Mouse (Mus musculus) erythroblast, embryonic 14.5 days (primary cell): Measurements from ENCODE around the gene Gm49369. TPM values are rescaled to one million over a fixed set of nuclear protein-coding genes. Genes with fewer than 3 reads are reported as not detected.

Source experiments
- H3K27me3 ChIP-seq: 2 replicates; pipeline ENCODE4 v1.6.1; 2012; ENCODE audit warnings: inconsistent platforms; ENCODE audit not compliant: control insufficient read depth
- H3K36me3 ChIP-seq: 2 replicates; pipeline ENCODE4 v1.6.1; 2012; ENCODE audit warnings: mild to moderate bottlenecking, inconsistent platforms; ENCODE audit not compliant: control insufficient read depth
- H3K4me1 ChIP-seq: 2 replicates; pipeline ENCODE4 v1.6.1; 2012; ENCODE audit warnings: inconsistent platforms; ENCODE audit not compliant: control insufficient read depth
- H3K4me3 ChIP-seq: replicated peaks from 2 replicates; pipeline ENCODE3; 2012; ENCODE audit warnings: moderate library complexity, mild to moderate bottlenecking, inconsistent platforms
- H3K9me3 ChIP-seq: 2 replicates; pipeline ENCODE4 v1.6.1; 2012; ENCODE audit warnings: low read length, inconsistent platforms, mixed read lengths; ENCODE audit not compliant: control insufficient read depth
- GATA1 ChIP-seq: IDR thresholded peaks from 2 replicates; pipeline ENCODE4 v1.6.1; 2012; ENCODE audit warnings: low read length, inconsistent platforms, mixed read lengths
- TAL1 ChIP-seq: IDR thresholded peaks from 3 replicates; pipeline ENCODE4 v1.6.1; 2012; ENCODE audit warnings: low read length, inconsistent platforms, mixed read lengths
- polyA plus RNA-seq: library from polyadenylated mRNA; stranded (reverse); fragments of >175 nt; gene quantifications from 2 replicates; pipeline ENCODE4 v1.2.3, GENCODE M21; 2012

The Gm49369 gene
- polyA plus RNA-seq, 1 experiment: 19.8 TPM

DNA sequence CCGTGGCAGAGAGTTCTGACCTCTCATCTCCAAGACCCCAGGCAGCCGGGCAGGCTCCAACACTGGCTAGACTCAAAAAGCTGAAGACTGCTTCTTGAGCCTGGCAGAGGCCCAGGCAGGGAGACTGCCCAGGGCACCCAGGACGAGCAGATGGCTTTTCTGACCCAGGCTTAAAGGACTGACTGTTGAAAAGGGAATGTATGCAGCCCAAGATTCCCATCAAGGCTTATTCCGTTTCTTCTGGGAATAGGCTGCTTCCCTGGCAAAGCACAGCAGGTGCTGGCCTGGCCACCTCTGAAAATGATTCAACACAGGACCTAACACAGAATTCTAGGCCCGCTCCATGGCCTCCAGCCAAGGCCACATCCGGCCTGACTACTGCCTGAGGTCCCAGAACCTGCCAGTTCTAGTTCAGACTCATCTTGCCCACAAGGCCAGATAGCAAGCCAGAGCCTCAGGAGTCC, 7.2 kb downstream of the Gm49369 start:
- Histone ChIP-seq H3K9me3 (peaks cover 4% of the 10 kb centered on the region; the same call in 1 of the 2 replicates), H3K27me3 (peaks cover 34% of the 10 kb centered on the region), H3K36me3 (peaks cover 65% of the 10 kb centered on the region), H3K4me1 (peaks cover 79% of the 10 kb centered on the region), H3K4me3 (no peak overlapping the region)
- TF ChIP-seq GATA1 (no peak), TAL1 (no peak)

DNA sequence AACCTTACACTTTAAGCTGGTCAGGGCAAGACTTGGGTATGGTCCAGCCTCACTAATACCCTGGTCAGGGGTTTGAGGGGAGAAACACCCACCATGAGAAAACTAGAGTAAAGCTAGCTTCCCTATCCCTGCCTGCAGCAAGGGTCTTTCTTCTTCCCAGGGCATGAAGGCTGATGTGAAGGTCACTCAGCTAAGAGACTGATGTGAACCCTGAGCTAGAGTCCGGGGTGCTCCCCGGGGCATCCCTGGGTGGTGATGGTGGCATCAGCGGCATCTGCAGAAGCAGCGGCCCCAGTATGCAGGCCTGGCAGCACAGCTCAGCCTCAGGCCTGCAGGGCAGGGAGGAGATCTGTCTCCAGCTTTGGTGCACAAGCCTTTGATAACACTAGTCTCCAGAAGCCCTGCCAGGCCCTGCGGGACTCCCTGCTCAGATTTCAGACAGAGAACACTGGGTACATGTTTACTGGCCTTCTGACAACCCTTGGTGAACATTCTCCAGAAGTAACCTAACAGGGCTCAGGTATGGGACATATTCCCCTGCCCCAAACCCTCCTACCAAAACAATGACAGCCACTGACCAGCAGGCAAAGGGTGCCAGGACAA, 8.0 kb downstream of the Gm49369 start:
- Histone ChIP-seq H3K4me1 (peaks cover 75% of the 10 kb centered on the region), H3K27me3 (peaks cover 42% of the 10 kb centered on the region), H3K36me3 (peaks cover 57% of the 10 kb centered on the region), H3K9me3 (peaks cover 4% of the 10 kb centered on the region; the same call in 1 of the 2 replicates), H3K4me3 (no peak overlapping the region)
- TF ChIP-seq GATA1 (no peak), TAL1 (no peak)

DNA sequence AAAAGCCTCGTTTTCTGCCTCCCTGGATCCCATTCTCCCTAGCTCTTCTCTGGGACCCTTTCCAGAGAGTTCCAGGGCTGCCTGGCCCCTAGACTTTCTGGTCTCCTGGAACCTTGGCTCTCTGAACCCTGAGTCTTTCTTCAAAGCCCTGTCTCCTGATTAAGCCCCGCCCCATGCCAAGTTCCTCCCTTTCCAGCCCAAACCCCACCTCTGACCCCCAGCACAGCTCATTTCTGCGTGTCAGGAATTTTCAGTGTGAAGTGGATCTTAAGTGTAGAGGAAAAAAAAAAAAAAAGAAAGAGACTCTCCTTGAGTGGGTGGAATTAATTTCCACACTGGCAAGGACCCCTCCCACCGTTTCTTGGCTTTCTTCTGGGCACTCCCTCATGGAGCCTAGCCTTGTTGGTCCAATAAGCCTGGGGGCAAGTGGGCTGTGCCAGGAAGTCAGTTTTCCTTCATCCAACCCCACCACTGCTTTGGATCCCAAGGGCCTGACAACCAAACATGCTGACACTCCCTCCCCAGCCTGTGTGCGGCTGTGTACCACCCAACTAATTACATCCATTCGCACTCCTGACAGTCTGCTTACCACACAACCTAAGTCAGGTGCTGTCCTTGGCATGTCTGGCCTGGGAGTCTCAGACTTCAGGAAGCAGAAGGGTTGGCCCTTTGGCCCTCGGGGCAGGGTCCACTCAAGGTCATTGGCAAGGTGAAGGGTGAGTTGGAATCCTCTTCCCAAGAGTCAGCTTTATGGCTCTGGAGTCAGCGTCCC, 8.6 kb downstream of the Gm49369 start, which contains the start of gene Ifitm10:
Gene Ifitm10, minus strand, starts transcription at position 113 of the 772 bp plus-strand sequence.
- peaks cover 49% of the 10 kb centered on the region for H3K27me3 ChIP-seq

DNA sequence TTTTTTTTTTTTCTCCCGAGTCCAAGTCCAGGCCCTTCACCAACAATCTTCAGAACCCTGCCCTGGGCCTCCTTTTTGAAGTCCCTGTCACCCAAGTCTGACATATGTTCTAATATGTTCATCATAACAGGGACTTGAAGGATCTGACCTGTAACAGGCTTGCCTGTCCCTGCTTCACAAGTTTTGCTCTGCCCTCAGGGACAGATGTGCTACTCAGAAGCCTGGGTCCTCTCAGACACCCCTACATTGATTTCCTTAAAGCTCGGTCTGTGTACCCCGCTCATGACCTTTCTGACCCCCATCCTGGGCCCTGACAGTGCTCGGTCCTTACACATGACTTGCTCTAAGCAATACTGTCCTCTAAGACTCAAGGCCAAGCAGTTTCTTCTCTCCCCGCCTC, 9.4 kb downstream of the Gm49369 start:
- TF ChIP-seq TAL1 (no peak), GATA1 (no peak)

More for the DNA sequence above, 8.6 kb downstream of the Gm49369 start, which contains the start of gene Ifitm10:
- TF ChIP-seq TAL1: no peak
- TF ChIP-seq GATA1: no peak
- peaks cover 50% of the 10 kb centered on the region for H3K36me3 ChIP-seq
- H3K4me1 ChIP-seq: peaks cover 68% of the 10 kb centered on the region
- H3K4me3 ChIP-seq: no peak within 1 kb of the TSS
- H3K9me3 ChIP-seq: peaks cover 4% of the 10 kb centered on the region; the same call in 1 of the 2 replicates

DNA sequence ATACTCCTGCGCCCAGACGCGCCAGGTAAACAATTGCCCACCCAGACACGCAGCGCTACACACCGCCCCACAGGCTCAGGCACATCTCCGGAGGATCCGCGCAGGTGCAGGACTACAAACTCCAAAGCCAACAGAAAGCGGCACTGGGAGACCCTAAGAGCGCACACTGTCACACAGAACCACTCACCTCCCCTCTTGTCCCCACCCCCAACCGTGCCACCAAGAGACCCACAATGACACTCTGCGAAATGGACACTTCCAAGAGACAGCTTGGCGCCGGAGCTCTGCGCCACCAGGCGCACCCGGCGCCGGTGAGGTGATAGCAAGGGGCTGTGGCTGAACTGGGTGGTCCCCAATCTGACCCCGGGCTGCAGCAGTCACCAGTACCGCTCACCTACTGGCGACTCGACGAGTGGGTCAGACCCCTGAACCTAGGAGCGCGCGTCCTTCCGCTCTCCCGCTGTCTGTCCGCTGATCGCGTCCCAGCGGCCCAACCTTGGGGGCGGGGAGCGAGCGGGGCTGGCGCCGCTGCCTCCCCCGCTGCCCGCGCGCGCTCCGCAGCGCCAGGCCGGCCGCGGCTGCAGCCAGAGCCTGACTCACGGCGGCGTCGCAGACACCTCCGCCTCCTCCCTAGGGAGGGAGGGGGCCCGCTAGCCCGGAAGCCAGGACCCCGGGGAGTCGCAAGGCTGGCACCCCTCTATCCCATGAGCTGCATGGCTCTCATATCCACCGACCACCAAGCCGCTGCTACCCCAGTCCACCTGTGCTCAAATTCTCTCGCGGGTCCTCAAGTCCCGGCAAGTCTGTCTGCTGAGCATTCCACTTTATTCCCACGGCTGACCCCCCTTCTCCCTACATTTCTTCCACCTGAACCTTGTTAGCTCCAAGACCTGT, 10.5 kb downstream of the Gm49369 start:
- peaks cover 4% of the 10 kb centered on the region; the same call in 1 of the 2 replicates for H3K9me3 ChIP-seq
- peaks cover 50% of the 10 kb centered on the region for H3K4me1 ChIP-seq
- peak overlapping the region; percentile 48 for H3K4me3 ChIP-seq
- peaks cover 32% of the 10 kb centered on the region for H3K36me3 ChIP-seq
- H3K27me3 ChIP-seq: peaks cover 64% of the 10 kb centered on the region
- no peak for TF ChIP-seq GATA1
- no peak for TF ChIP-seq TAL1

More for the DNA sequence above, 9.4 kb downstream of the Gm49369 start:
- Histone ChIP-seq H3K4me3 (no peak overlapping the region), H3K4me1 (peaks cover 60% of the 10 kb centered on the region), H3K27me3 (peaks cover 56% of the 10 kb centered on the region), H3K9me3 (peaks cover 4% of the 10 kb centered on the region; the same call in 1 of the 2 replicates), H3K36me3 (peaks cover 42% of the 10 kb centered on the region)

DNA sequence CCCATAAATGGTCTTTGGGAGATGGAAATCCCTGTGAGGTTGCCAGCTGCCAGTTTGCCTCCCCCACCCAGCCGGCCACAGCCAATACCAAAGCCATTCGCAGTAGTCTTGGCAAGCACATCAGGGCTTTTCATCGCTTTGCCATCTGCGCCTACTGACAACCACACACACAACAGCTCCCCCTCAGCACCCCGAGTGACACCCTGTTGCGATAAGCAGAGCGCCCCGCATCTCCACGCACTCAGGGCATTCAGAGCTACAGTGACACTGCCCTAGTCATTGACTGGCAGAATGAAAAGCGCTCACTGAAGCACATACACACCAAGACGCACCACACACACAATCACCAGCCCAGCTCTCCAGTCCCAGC, 11.1 kb downstream of the Gm49369 start:
- Histone ChIP-seq H3K4me3 (peak overlapping the region; percentile 48), H3K27me3 (peaks cover 66% of the 10 kb centered on the region), H3K9me3 (peaks cover 4% of the 10 kb centered on the region; the same call in 1 of the 2 replicates)

DNA sequence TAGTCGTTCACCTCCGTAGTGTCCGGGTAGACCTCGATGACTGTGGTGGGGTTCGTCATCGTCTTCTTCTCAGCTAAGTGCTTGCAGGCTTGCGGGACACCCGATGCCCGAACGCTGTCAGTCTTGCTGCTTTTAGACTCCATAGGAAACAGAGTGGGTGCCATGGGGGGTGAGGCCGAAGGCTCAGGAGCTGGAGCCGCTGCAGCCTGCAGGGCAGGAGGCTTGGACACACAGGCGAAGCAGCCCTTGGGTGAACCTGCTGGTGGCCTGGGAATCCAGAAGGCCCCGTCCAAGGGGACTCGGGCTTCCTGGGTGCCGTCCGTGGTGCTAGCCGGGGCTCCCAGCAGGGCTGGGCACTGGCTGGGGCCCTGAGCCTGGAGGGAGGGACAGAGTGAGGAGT, 11.5 kb downstream of the Gm49369 start:
- Histone ChIP-seq H3K4me3 (no peak overlapping the region), H3K9me3 (peaks cover 4% of the 10 kb centered on the region; the same call in 1 of the 2 replicates), H3K4me1 (peaks cover 39% of the 10 kb centered on the region), H3K27me3 (peaks cover 70% of the 10 kb centered on the region), H3K36me3 (peaks cover 21% of the 10 kb centered on the region)
- TF ChIP-seq GATA1 (no peak), TAL1 (no peak)

More for the DNA sequence above, 11.1 kb downstream of the Gm49369 start:
- H3K36me3 ChIP-seq: peaks cover 26% of the 10 kb centered on the region
- TF ChIP-seq GATA1 (no peak), TAL1 (no peak)
- peaks cover 44% of the 10 kb centered on the region for H3K4me1 ChIP-seq

DNA sequence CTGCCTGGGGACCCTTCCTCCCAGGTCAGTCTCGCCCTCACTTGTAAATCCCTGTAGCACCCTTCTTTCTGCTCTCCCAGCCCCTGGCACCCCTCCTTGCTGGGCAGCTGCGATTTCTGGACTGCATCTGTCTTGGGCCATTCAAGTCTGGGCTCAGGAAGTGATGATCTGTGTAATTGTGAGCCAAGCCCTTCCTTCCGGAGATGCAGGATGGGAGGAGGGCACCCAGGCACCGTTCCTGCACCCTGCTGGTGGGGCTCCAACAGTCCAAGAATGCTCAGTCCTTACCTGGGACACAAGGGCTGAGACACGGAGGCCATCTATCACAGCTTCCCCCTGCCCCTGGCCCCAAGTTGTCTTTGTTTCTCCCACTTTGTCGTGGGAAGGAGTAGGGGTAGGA, 12.6 kb downstream of the Gm49369 start:
- peaks cover 4% of the 10 kb centered on the region; the same call in 1 of the 2 replicates for H3K9me3 ChIP-seq
- TF ChIP-seq GATA1 (no peak), TAL1 (no peak)
- peaks cover 31% of the 10 kb centered on the region for H3K4me1 ChIP-seq
- H3K4me3 ChIP-seq: no peak overlapping the region
- H3K36me3 ChIP-seq: peaks cover 10% of the 10 kb centered on the region
- H3K27me3 ChIP-seq: peaks cover 70% of the 10 kb centered on the region
